Mouse (Mus musculus): ENCODE data around the gene Prss30. TPM values are rescaled to one million over a fixed set of nuclear protein-coding genes. Genes with fewer than 3 reads are reported as not detected.

Prss30 gene
- total and polyA plus RNA-seq, 3 experiments = not detected

- H3K4me3 ChIP-seq (ENCODE audit: control insufficient read depth in 1 of 2, insufficient read depth in 1 of 2, low read depth in 2 of 2, low read length in 2 of 2) = no peak overlapping the region
- H3K9me3 ChIP-seq (replicated peaks; ENCODE audit: insufficient read depth, low read length) = no peaks in the 10 kb centered on the region
- DNase-seq (ENCODE audit: low read depth, low spot score) = peak; percentile 43
- no peaks in the 10 kb centered on the region for H3K79me2 ChIP-seq (ENCODE audit: control insufficient read depth, insufficient read depth, low read length, poor library complexity)
- no peak for TF ChIP-seq SIN3A (IDR thresholded peaks at IDR 0.05; ENCODE audit: low read length)
- TF ChIP-seq GATA1 (IDR thresholded peaks at IDR 0.05; ENCODE audit: low read depth, low read length) = no peak
- TF ChIP-seq MAZ (IDR thresholded peaks at IDR 0.05; ENCODE audit: low read depth, low read length) = no peak
- no peak for TF ChIP-seq ZKSCAN1 (IDR thresholded peaks at IDR 0.05; ENCODE audit: low read depth, low read length)
- TF ChIP-seq TCF12 (IDR thresholded peaks at IDR 0.05; ENCODE audit: low read depth, low read length) = no peak
- TF ChIP-seq ETS1 (IDR thresholded peaks at IDR 0.05; ENCODE audit: low read depth, low read length) = no peak
- TF ChIP-seq MYC (IDR thresholded peaks at IDR 0.05; ENCODE audit: low read depth, low read length) = no peak
- no peak for TF ChIP-seq POLR2A (IDR thresholded peaks at IDR 0.05; ENCODE audit: control insufficient read depth in 1 of 2, insufficient read depth in 1 of 2, low read depth in 1 of 2, low read length in 2 of 2, poor library complexity in 1 of 2)
- TF ChIP-seq POLR2AphosphoS2 (IDR thresholded peaks at IDR 0.05; ENCODE audit: low read length) = no peak
- no peak for TF ChIP-seq MAFK (IDR thresholded peaks at IDR 0.05; ENCODE audit: borderline replicate concordance, low read depth, low read length)
- no peak for TF ChIP-seq CTCF (IDR thresholded peaks at IDR 0.05 in 2 of 3, conservative IDR thresholded peaks at IDR 0.05 in 1 of 3; ENCODE audit: control insufficient read depth in 1 of 3, insufficient read depth in 1 of 3, low read depth in 2 of 3, low read length in 3 of 3, poor library complexity in 1 of 3, severe bottlenecking in 1 of 3)
- no peak for TF ChIP-seq TBP (IDR thresholded peaks at IDR 0.05; ENCODE audit: low read depth, low read length)
- TF ChIP-seq ZC3H11A (IDR thresholded peaks at IDR 0.05; ENCODE audit: low read depth, low read length) = no peak
- no peak for TF ChIP-seq JUND (IDR thresholded peaks at IDR 0.05; ENCODE audit: low read depth, low read length)
- no peak for TF ChIP-seq ZNF384 (IDR thresholded peaks at IDR 0.05; ENCODE audit: low read depth, low read length)
- TF ChIP-seq BHLHE40 (IDR thresholded peaks at IDR 0.05; ENCODE audit: borderline replicate concordance, low read depth, low read length) = no peak
- TF ChIP-seq TAL1 (IDR thresholded peaks at IDR 0.05; ENCODE audit: low read length) = no peak
- TF ChIP-seq MXI1 (IDR thresholded peaks at IDR 0.05; ENCODE audit: low read depth, low read length) = no peak
- no peak overlapping the region for H3K9ac ChIP-seq (ENCODE audit: control insufficient read depth, low read depth, low read length, poor library complexity, severe bottlenecking)
- no peaks in the 10 kb centered on the region for H3K36me3 ChIP-seq (ENCODE audit: control insufficient read depth in 1 of 2, insufficient read depth in 2 of 2, low read length in 2 of 2)
- no peak overlapping the region for H3K27ac ChIP-seq (ENCODE audit: control insufficient read depth, low read depth, low read length)
- H3K4me1 ChIP-seq (ENCODE audit: control insufficient read depth in 1 of 2, insufficient read depth in 2 of 2, low read length in 2 of 2) = no peaks in the 10 kb centered on the region
- H3K27me3 ChIP-seq (ENCODE audit: control insufficient read depth in 1 of 2, insufficient read depth in 2 of 2, low read length in 2 of 2) = peaks cover 2% of the 10 kb centered on the region in 2 experiments; a peak in 3 of 4 replicates
Measured at GRCm38 (mm10) chr17:24012921-24013320, 32.6 kb upstream of the Prss30 start.

GRCm38 (mm10) chr17:24009617-24010016 is 29.3 kb upstream of the Prss30 start:
- H3K27ac ChIP-seq (ENCODE audit: control insufficient read depth, low read depth, low read length) = no peak overlapping the region

More at GRCm38 (mm10) chr17:24009617-24010016, 29.3 kb upstream of the Prss30 start:
- H3K9ac ChIP-seq (ENCODE audit: control insufficient read depth, low read depth, low read length, poor library complexity, severe bottlenecking) = no peak overlapping the region
- H3K4me3 ChIP-seq (ENCODE audit: control insufficient read depth in 1 of 2, insufficient read depth in 1 of 2, low read depth in 2 of 2, low read length in 2 of 2) = no peak overlapping the region
- TF ChIP-seq MAZ (IDR thresholded peaks at IDR 0.05; ENCODE audit: low read depth, low read length) (no peak), UBTF (IDR thresholded peaks at IDR 0.05; ENCODE audit: borderline replicate concordance, insufficient read depth, low read depth, low read length) (no peak), ZMIZ1 (IDR thresholded peaks at IDR 0.05; ENCODE audit: low read depth, low read length) (no peak), ZNF384 (IDR thresholded peaks at IDR 0.05; ENCODE audit: low read depth, low read length) (no peak), HCFC1 (IDR thresholded peaks at IDR 0.05; ENCODE audit: low read depth, low read length) (no peak), NRF1 (IDR thresholded peaks at IDR 0.05; ENCODE audit: insufficient read depth, low read depth, low read length, poor library complexity, severe bottlenecking) (no peak), EP300 (IDR thresholded peaks at IDR 0.05; ENCODE audit: low read depth in 1 of 2, low read length in 2 of 2) (no peak), TCF12 (IDR thresholded peaks at IDR 0.05; ENCODE audit: low read depth, low read length) (no peak), POLR2A (IDR thresholded peaks at IDR 0.05; ENCODE audit: control insufficient read depth in 1 of 2, insufficient read depth in 1 of 2, low read depth in 1 of 2, low read length in 2 of 2, poor library complexity in 1 of 2) (no peak), RCOR1 (IDR thresholded peaks at IDR 0.05; ENCODE audit: low read depth, low read length) (no peak), MYB (IDR thresholded peaks at IDR 0.05; ENCODE audit: low read depth, low read length) (no peak)
- H3K79me2 ChIP-seq (ENCODE audit: control insufficient read depth, insufficient read depth, low read length, poor library complexity) = no peaks in the 10 kb centered on the region
- no peaks in the 10 kb centered on the region for H3K9me3 ChIP-seq (replicated peaks; ENCODE audit: insufficient read depth, low read length)
- DNase-seq (ENCODE audit: low read depth, low spot score) = no peak
- H3K36me3 ChIP-seq (ENCODE audit: control insufficient read depth in 1 of 2, insufficient read depth in 2 of 2, low read length in 2 of 2) = peaks cover 0 to 2% of the 10 kb centered on the region in 2 experiments; a peak in 1 of 4 replicates
- H3K27me3 ChIP-seq (ENCODE audit: control insufficient read depth in 1 of 2, insufficient read depth in 2 of 2, low read length in 2 of 2) = peaks cover 2% of the 10 kb centered on the region in 2 experiments; a peak in 3 of 4 replicates
- H3K4me1 ChIP-seq (ENCODE audit: control insufficient read depth in 1 of 2, insufficient read depth in 2 of 2, low read length in 2 of 2) = peaks cover 10 to 19% of the 10 kb centered on the region in 2 experiments

All from MEL (cell line).